Mouse (Mus musculus): ENCODE measurements around the gene Mmp1b.

GRCm38 (mm10) chr9:7344107-7344506 lies 43.7 kb downstream of the Mmp1b start, which contains the start of gene Mmp12:
- TF ChIP-seq CTCF (IDR thresholded peaks at IDR 0.05; ENCODE audit: borderline replicate concordance, insufficient read depth, low read length), result no peak
- no peak for TF ChIP-seq POLR2A (IDR thresholded peaks at IDR 0.05; ENCODE audit: low read depth, low read length)
